Mouse (Mus musculus) neural tube, embryonic 15.5 days (tissue): ENCODE results near the gene Lysmd3. TPM values are rescaled to one million over a fixed set of nuclear protein-coding genes. Genes with fewer than 3 reads are reported as not detected.

Experiments used
- ATAC-seq: fragments of 200-750 bp; cut with Nextera tagmentation; 2 replicates; pipeline ENCODE4 v1.8.0; 2017; ENCODE audit warnings: mild to moderate bottlenecking, moderate TSS enrichment, moderate library complexity; ENCODE audit not compliant: low FRiP score
- H3K27ac ChIP-seq: fragments of 300-500 bp; sonication (generic); replicated peaks from 2 replicates; pipeline ENCODE4 v1.5.1; 2015; ENCODE audit warnings: mild to moderate bottlenecking, inconsistent platforms
- H3K27me3 ChIP-seq: fragments of 300-500 bp; sonication (generic); replicated peaks from 2 replicates; pipeline ENCODE4 v1.6.1; 2015; ENCODE audit warnings: inconsistent platforms
- H3K36me3 ChIP-seq: fragments of 300-500 bp; sonication (generic); 2 replicates; pipeline ENCODE4 v1.6.1; 2015; ENCODE audit warnings: inconsistent platforms
- H3K4me1 ChIP-seq: fragments of 300-500 bp; sonication (generic); 2 replicates; pipeline ENCODE4 v1.6.1; 2015; ENCODE audit warnings: inconsistent platforms
- H3K4me2 ChIP-seq: fragments of 300-500 bp; sonication (generic); 2 replicates; pipeline ENCODE4 v1.6.1; 2015; ENCODE audit warnings: inconsistent platforms, mild to moderate bottlenecking, moderate library complexity
- H3K4me3 ChIP-seq: fragments of 300-500 bp; sonication (generic); replicated peaks from 2 replicates; pipeline ENCODE4 v1.5.1; 2015; ENCODE audit warnings: mild to moderate bottlenecking, inconsistent platforms
- H3K9ac ChIP-seq: fragments of 300-500 bp; sonication (generic); replicated peaks from 2 replicates; pipeline ENCODE4 v1.6.1; 2015; ENCODE audit warnings: mild to moderate bottlenecking, inconsistent platforms
- H3K9me3 ChIP-seq: fragments of 300-500 bp; sonication (generic); replicated peaks from 2 replicates; pipeline ENCODE4 v1.6.1; 2016; ENCODE audit warnings: inconsistent platforms
- WGBS: fragments of 180-500 bp; shearing (Covaris S2); methylation state at CpG from one replicate; pipeline ENCODE4 v1.1.7; 2015; ENCODE audit warnings: mixed read lengths; 5-methylcytosine and 5-hydroxymethylcytosine counted together
- polyA plus RNA-seq: library from polyadenylated mRNA; unstranded; fragments of >200 nt; fragmentation: Nextera tagmentation; extraction: Ambion mirVana; gene quantifications from 2 replicates; pipeline ENCODE4 v1.2.1, GENCODE M21; 2015

Gene Lysmd3
- polyA plus RNA-seq, 1 experiment from 2014 or later: 17.6 TPM

DNA sequence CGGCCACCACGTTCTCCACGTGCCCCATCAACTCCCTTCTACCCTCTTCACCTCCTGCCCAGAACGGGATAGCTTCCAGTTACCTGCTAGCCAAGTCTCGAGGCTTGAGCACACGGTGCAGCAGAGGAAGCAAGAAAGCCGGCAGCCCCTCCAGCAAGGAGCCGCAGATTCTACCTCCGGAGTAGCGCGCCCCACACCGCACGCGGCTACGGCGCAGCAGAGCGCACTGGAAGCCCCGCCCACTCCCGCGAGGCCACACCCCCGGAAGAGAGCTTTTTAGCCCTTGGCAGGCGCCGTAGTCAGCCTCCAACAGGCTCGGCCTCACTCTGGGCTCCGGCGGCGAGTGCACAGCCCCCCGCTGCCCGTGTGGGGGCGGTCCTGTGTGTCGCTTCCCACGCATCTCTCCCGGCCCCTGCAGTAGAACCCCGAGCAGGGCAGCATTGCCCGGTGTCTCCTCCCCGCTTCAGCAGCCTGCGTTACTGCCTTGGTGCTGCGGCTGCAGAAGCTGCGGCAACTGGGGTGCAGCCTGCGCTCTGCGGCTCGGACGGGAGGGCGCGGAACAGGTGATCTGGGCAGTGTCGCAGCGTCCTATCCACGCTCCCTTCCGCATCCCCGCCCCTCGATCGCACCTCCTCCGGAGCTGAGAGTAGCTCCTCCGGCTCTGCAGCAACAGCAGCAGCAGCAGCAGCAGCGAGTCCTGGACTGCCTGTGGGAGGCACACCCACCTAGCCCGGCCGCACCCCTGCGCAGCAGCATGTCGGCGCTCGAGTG lies 53.5 kb downstream of the Lysmd3 start, which contains the start of the genes Polr3g and Mblac2:
TSS of gene Polr3g (minus strand) at position 239 of the 771 bp plus-strand sequence.
TSS of gene Mblac2 (plus strand) at position 567 of the 771 bp plus-strand sequence.
- ATAC-seq: peak; percentile 96
- Histone ChIP-seq H3K9ac (peak within 1 kb of the TSS; percentile 85), H3K4me1 (peaks cover 25% of the 10 kb centered on the region), H3K4me3 (peak within 1 kb of the TSS; percentile 96), H3K27ac (peak within 1 kb of the TSS; percentile 95), H3K4me2 (peak within 1 kb of the TSS; percentile 89), H3K9me3 (no peaks in the 10 kb centered on the region), H3K36me3 (no peaks in the 10 kb centered on the region), H3K27me3 (no peaks in the 10 kb centered on the region)
- WGBS: under 1% methylated on average over 54 of the region's 61 CpGs

DNA sequence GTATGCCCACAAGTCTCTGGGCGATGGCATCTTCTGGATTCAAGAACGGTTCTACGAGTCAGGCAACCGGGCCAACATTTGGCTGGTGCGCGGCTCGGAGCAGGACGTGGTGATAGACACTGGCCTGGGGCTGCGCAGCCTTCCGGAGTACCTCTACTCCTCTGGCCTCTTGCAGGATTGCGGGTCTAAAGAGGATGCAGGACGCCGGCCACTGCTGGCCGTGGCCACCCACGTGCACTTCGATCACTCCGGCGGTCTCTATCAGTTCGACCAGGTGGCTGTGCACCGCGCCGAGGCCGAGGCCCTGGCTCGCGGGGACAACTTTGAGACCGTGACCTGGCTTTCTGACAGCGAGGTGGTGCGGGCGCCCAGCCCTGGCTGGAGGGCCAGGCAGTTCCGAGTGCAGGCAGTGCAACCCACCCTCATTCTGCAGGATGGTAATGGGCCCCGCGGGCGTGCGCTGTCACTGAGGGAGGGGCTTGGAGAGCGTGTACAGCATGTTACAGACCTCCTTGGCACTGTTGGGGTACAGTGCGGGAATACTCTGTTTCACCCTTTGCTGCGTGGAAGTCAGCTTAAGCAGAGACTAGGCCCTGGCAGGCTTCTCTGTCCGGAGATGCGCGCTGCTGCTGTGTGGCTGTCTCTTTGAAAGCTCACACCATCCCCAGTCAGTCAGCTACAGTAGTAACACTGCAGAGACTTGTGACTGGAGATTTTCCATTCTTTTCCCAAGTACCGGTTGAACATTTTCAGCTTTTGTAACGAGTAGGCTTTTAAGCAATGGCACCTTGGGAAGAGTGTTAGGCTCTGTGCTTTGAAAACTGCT lies 54.3 kb downstream of the Lysmd3 start:
- H3K27me3 ChIP-seq: no peaks in the 10 kb centered on the region
- H3K9ac ChIP-seq: peak overlapping the region; percentile 85
- WGBS: under 1% methylated on average over 42 of the region's 42 CpGs
- H3K27ac ChIP-seq: peak overlapping the region; percentile 95
- peak; percentile 54 for ATAC-seq
- H3K4me3 ChIP-seq: peak overlapping the region; percentile 96
- H3K4me2 ChIP-seq: peak overlapping the region; percentile 89
- no peaks in the 10 kb centered on the region for H3K9me3 ChIP-seq
- H3K36me3 ChIP-seq: no peaks in the 10 kb centered on the region
- peaks cover 25% of the 10 kb centered on the region for H3K4me1 ChIP-seq

DNA sequence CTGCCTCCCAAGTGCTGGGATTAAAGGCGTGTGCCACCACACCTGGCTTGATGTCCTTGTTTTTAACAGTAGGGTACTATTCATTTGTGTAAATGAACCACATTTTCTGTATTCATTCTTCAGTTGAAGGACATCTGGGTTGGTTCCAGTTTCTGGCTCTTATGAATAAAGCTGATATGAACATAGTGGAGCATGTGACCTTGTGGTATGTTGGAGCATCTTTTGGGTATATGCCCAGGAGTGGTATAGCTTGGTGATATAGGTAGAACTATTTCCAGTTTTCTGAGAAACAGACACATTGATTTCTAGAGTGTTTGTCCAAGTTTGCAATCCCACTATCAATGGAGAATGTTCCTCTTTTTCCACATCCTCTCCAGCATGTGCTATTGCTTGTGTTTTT lies 56.4 kb downstream of the Lysmd3 start:
- no peak overlapping the region for H3K4me3 ChIP-seq
- WGBS: 93% methylated on average over 1 of the region's 1 CpGs
- H3K9ac ChIP-seq: no peak overlapping the region
- no peak overlapping the region for H3K27ac ChIP-seq
- peaks cover 25% of the 10 kb centered on the region for H3K4me1 ChIP-seq
- H3K27me3 ChIP-seq: no peaks in the 10 kb centered on the region
- H3K9me3 ChIP-seq: no peaks in the 10 kb centered on the region
- H3K36me3 ChIP-seq: no peaks in the 10 kb centered on the region
- H3K4me2 ChIP-seq: no peak overlapping the region
- ATAC-seq: no peak

Other genes with a start within 250 kb of the Lysmd3 start
- 7.3 and 9.8 TPM in 2 replicates for gene Adgrv1, start 24.5 kb upstream of the Lysmd3 start, polyA plus RNA-seq
- 8.2 and 8.9 TPM in 2 replicates for gene Polr3g, start 53.4 kb downstream of the Lysmd3 start, polyA plus RNA-seq
- gene Mblac2, start 53.7 kb downstream of the Lysmd3 start, polyA plus RNA-seq: 64.8 and 65.6 TPM in 2 replicates
- 212 and 218 TPM in 2 replicates for gene Cetn3, start 125.4 kb downstream of the Lysmd3 start, polyA plus RNA-seq